Mouse (Mus musculus) splenic B cell, adult 2 months (primary cell): ENCODE results near the gene Nme6.

ENCODE experiments used
- DNase-seq: peaks from one replicate; pipeline ENCODE4 v3.0.0-alpha.2; 2011; ENCODE audit warnings: low read depth, low spot score
- H3K27me3 ChIP-seq: 2 replicates; pipeline ENCODE4 v1.6.1; 2012; ENCODE audit warnings: mild to moderate bottlenecking, low read length, moderate library complexity, mixed read lengths; ENCODE audit not compliant: control insufficient read depth, poor library complexity, insufficient read depth, severe bottlenecking
- H3K36me3 ChIP-seq: 2 replicates; pipeline ENCODE4 v1.6.1; 2012; ENCODE audit warnings: mild to moderate bottlenecking, low read length, moderate library complexity, mixed read lengths; ENCODE audit not compliant: control insufficient read depth, poor library complexity, insufficient read depth, severe bottlenecking

The Nme6 gene

GRCm38 (mm10) chr9:109891501-109891900 is 59.0 kb downstream of the Nme6 start:
- Histone ChIP-seq H3K27me3 (no peaks in the 10 kb centered on the region; the same call in 1 of the 2 replicates), H3K36me3 (peaks cover 21% of the 10 kb centered on the region; the same call in 1 of the 2 replicates)
- DNase-seq: no peak
